Comparison of ENCODE assay signal across 14 mouse cellular contexts in the genomic region with DNA sequence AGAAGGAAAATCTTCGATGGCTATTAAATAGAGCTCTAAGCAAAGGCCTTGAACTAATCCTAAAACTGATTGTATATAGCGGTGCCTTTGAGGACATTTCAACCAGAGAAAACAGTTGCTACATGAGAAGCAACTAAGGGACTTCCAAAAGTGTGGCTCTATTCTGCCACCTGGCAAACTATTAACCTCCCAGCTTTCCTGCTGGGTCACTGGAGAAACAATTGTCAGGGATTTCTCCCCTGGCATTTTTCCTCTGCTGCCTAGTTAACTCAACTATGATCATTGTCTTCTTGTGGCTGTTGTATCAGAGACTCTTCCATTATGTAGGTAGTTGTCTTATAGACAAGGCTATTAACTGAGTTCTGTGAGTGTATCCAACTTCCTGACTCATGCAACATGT.
"Had no signal": no experiment of that assay in that cellular context is flagged by ENCODE, and none has a peak within 500 bp of the region (broad histone marks: within the 10 kb centered on the region; RNA-seq: fewer than 3 reads in every experiment).

No protein-coding gene starts in this region.

- DNase-seq: lung, adult 18-20 months; lung, embryonic 14.5 days; lung, postnatal 10 days; lung, postnatal 4 days; midbrain, embryonic 14.5 days; retina, postnatal 1 day; right cerebral cortex, adult 18-20 months; right cerebral cortex, postnatal 25 days; right cerebral cortex, postnatal 4 days; spleen, adult 18-20 months; thymus, adult 18-20 months; thymus, postnatal 14 days; thymus, postnatal 36 days had no signal

- ATAC-seq: midbrain, embryonic 16.5 days had no signal
